Mouse (Mus musculus): Measurements from ENCODE around the gene Lonp2. TPM values are rescaled to one million over a fixed set of nuclear protein-coding genes. Genes with fewer than 3 reads are reported as not detected.

Lonp2 gene
- polyA plus RNA-seq, 1 experiment from 2014 or later = 76.3 TPM

DNA sequence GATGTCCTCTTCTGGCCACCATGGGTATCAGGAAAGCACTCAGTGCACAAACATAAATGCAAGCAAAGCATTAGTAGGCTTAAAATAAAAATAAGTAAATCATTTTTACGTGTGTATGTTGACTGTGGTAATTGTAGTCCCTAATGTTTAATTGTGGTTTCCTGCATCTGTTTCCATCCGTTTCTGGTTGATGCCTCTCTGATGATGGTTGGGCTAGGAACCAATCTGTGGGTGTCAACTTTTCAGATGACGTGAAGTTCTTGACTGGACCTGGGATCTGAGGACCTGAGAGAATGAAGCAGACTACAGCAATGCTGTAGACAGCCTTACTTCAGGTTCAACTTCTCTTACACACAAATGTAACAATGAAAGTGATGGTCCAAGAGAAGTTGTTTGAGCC is 19.2 kb upstream of the Lonp2 start:
- no peak overlapping the region for H3K27ac ChIP-seq (ENCODE audit: low read depth, low read length)
- no peak overlapping the region for H3K4me2 ChIP-seq (ENCODE audit: low read depth)
- WGBS = 85% methylated on average over 3 of the region's 3 CpGs
- no peak overlapping the region for H3K9ac ChIP-seq (ENCODE audit: low read length)
- H3K4me3 ChIP-seq (ENCODE audit: low read depth, low read length) = no peak overlapping the region
- no peak for DNase-seq (ENCODE audit: low spot score)
- H3K9me3 ChIP-seq (ENCODE audit: control insufficient read depth, low read length) = no peaks in the 10 kb centered on the region
- no peaks in the 10 kb centered on the region for H3K27me3 ChIP-seq (ENCODE audit: control insufficient read depth, insufficient read depth, low read length)
- no peaks in the 10 kb centered on the region for H3K4me1 ChIP-seq (ENCODE audit: control insufficient read depth, insufficient read depth, low read length)
- no peaks in the 10 kb centered on the region for H3K36me3 ChIP-seq (ENCODE audit: control insufficient read depth, insufficient read depth, low read length)
- no peak for ATAC-seq (ENCODE audit: insufficient read depth, low FRiP score, low TSS enrichment)

DNA sequence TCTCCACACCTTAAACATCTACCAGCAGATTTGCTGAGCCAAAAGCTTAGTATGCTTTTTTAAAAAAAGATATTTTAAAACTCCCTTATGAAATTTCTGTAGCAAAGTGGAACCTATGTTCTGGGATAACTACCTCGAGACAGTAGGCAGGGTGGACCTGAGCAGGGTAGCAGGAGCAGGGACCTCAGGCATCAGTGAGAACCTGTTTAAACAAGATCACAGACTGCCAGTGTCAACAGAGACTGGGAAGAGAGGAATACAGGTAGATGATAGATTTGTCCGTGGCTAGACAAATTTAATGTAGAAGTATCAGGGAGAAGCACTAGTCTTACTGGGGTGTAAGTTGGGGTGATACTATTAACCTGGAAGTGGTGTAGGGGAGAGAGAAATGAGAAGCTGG is 10.0 kb upstream of the Lonp2 start:
- H3K9ac ChIP-seq (ENCODE audit: low read length) = no peak overlapping the region
- no peaks in the 10 kb centered on the region for H3K9me3 ChIP-seq (ENCODE audit: control insufficient read depth, low read length)
- H3K36me3 ChIP-seq (ENCODE audit: control insufficient read depth, insufficient read depth, low read length) = no peaks in the 10 kb centered on the region
- 70% methylated on average over 2 of the region's 2 CpGs for WGBS
- ATAC-seq (ENCODE audit: insufficient read depth, low FRiP score, low TSS enrichment) = no peak
- no peak for DNase-seq (ENCODE audit: low spot score)
- no peak overlapping the region for H3K27ac ChIP-seq (ENCODE audit: low read depth, low read length)
- no peaks in the 10 kb centered on the region for H3K27me3 ChIP-seq (ENCODE audit: control insufficient read depth, insufficient read depth, low read length)
- H3K4me2 ChIP-seq (ENCODE audit: low read depth) = no peak overlapping the region
- H3K4me1 ChIP-seq (ENCODE audit: control insufficient read depth, insufficient read depth, low read length) = no peaks in the 10 kb centered on the region
- H3K4me3 ChIP-seq (ENCODE audit: low read depth, low read length) = no peak overlapping the region

- H3K27ac ChIP-seq (ENCODE audit: low read depth, low read length) = no peak overlapping the region
- ATAC-seq (ENCODE audit: insufficient read depth, low FRiP score, low TSS enrichment) (no peak), DNase-seq (ENCODE audit: low spot score) (no peak)
- no peaks in the 10 kb centered on the region for H3K9me3 ChIP-seq (ENCODE audit: control insufficient read depth, low read length)
- no peak overlapping the region for H3K9ac ChIP-seq (ENCODE audit: low read length)
- H3K36me3 ChIP-seq (ENCODE audit: control insufficient read depth, insufficient read depth, low read length) = no peaks in the 10 kb centered on the region
- H3K4me3 ChIP-seq (ENCODE audit: low read depth, low read length) = no peak overlapping the region
- H3K4me2 ChIP-seq (ENCODE audit: low read depth) = no peak overlapping the region
- H3K27me3 ChIP-seq (ENCODE audit: control insufficient read depth, insufficient read depth, low read length) = no peaks in the 10 kb centered on the region
- no peaks in the 10 kb centered on the region for H3K4me1 ChIP-seq (ENCODE audit: control insufficient read depth, insufficient read depth, low read length)
- 86% methylated on average over 6 of the region's 6 CpGs for WGBS
Observed at GRCm38 (mm10) chr8:86615095-86615769, 8.6 kb upstream of the Lonp2 start.

GRCm38 (mm10) chr8:86617759-86618387 is 6.0 kb upstream of the Lonp2 start:
- 77% methylated on average over 7 of the region's 7 CpGs for WGBS
- DNase-seq (ENCODE audit: low spot score) (no peak), ATAC-seq (ENCODE audit: insufficient read depth, low FRiP score, low TSS enrichment) (no peak)
- H3K4me3 ChIP-seq (ENCODE audit: low read depth, low read length) = no peak overlapping the region
- H3K27ac ChIP-seq (ENCODE audit: low read depth, low read length) = no peak overlapping the region
- no peaks in the 10 kb centered on the region for H3K36me3 ChIP-seq (ENCODE audit: control insufficient read depth, insufficient read depth, low read length)
- no peaks in the 10 kb centered on the region for H3K4me1 ChIP-seq (ENCODE audit: control insufficient read depth, insufficient read depth, low read length)
- H3K4me2 ChIP-seq (ENCODE audit: low read depth) = no peak overlapping the region
- H3K27me3 ChIP-seq (ENCODE audit: control insufficient read depth, insufficient read depth, low read length) = no peaks in the 10 kb centered on the region
- H3K9me3 ChIP-seq (ENCODE audit: control insufficient read depth, low read length) = no peaks in the 10 kb centered on the region
- H3K9ac ChIP-seq (ENCODE audit: low read length) = no peak overlapping the region

DNA sequence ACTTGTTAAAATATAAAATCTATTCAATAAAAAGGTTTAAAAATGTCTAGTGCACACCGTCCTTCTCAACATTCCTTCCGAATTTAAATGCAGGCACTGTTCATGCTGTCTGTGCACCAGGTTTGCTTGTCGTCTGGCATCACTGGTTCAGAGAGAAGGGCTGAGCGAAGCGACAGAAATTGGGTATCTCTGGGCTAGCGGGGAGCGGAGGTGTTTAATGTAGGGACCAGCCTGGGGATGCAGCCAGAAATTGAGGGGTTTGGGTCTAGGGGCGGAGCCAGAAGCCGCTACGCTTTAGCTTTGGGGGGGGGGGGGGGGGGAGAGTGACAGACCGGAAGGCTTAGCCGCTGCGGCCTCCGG is 312 bp upstream of the Lonp2 start:
- no peak for DNase-seq (ENCODE audit: low spot score)
- Histone ChIP-seq H3K4me1 (ENCODE audit: control insufficient read depth, insufficient read depth, low read length) (peaks cover 6% of the 10 kb centered on the region), H3K4me2 (ENCODE audit: low read depth) (peak overlapping the region; percentile 71), H3K9ac (ENCODE audit: low read length) (peak overlapping the region; percentile 32), H3K4me3 (ENCODE audit: low read depth, low read length) (peak overlapping the region; percentile 72), H3K36me3 (ENCODE audit: control insufficient read depth, insufficient read depth, low read length) (no peaks in the 10 kb centered on the region), H3K27ac (ENCODE audit: low read depth, low read length) (peak overlapping the region; percentile 2; the same call in 1 of the 2 replicates), H3K9me3 (ENCODE audit: control insufficient read depth, low read length) (no peaks in the 10 kb centered on the region), H3K27me3 (ENCODE audit: control insufficient read depth, insufficient read depth, low read length) (no peaks in the 10 kb centered on the region)
- ATAC-seq (ENCODE audit: insufficient read depth, low FRiP score, low TSS enrichment) = no peak
- 3% methylated on average over 10 of the region's 14 CpGs for WGBS

DNA sequence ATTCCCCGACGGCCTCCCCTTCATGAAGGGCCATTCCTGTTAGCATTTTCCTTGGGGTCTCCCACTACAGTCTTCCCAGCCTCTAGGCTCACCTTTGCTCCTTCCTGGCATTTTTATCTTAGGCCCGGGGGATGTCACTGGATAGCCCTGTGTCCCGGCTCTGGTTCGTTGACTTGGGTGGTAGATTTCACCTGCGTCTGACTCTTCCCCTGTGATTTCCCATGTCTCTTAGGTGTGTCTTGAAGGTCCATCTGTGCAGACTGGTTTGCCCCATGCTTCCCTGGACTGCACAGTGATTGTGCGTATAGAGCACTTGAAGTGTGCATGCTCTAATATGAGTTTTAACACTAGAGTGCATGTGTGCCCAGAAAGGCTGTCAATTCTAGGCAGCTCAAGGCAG is 1.1 kb downstream of the Lonp2 start:
- no peaks in the 10 kb centered on the region for H3K9me3 ChIP-seq (ENCODE audit: control insufficient read depth, low read length)
- H3K36me3 ChIP-seq (ENCODE audit: control insufficient read depth, insufficient read depth, low read length) = no peaks in the 10 kb centered on the region
- WGBS = 63% methylated on average over 7 of the region's 7 CpGs
- DNase-seq (ENCODE audit: low spot score) (no peak), ATAC-seq (ENCODE audit: insufficient read depth, low FRiP score, low TSS enrichment) (no peak)
- H3K4me2 ChIP-seq (ENCODE audit: low read depth) = peak overlapping the region; percentile 71
- no peak overlapping the region; the same call in 1 of the 2 replicates for H3K9ac ChIP-seq (ENCODE audit: low read length)
- no peak overlapping the region for H3K27ac ChIP-seq (ENCODE audit: low read depth, low read length)
- no peaks in the 10 kb centered on the region for H3K27me3 ChIP-seq (ENCODE audit: control insufficient read depth, insufficient read depth, low read length)
- peaks cover 6% of the 10 kb centered on the region for H3K4me1 ChIP-seq (ENCODE audit: control insufficient read depth, insufficient read depth, low read length)
- H3K4me3 ChIP-seq (ENCODE audit: low read depth, low read length) = peak overlapping the region; percentile 72

DNA sequence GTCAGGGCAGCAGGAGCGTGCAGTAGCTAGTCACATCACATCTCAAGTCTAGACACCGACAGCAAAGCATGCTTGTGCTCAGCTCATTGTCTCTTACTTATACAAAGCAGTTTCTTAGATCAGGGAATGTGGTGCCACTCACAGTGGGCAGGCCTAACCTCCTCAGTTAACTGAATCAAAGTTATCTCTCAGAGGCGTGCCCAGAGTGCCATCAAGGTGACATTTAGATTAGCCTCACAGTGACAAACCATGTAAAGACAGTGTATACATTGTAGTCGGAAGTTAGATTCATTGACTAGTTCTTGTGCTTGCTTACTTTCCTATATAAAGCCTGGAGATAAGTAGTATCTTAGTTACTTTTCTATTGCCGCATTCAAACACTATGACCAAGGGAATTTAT is 6.4 kb downstream of the Lonp2 start:
- H3K4me2 ChIP-seq (ENCODE audit: low read depth) = no peak overlapping the region
- no peak overlapping the region for H3K4me3 ChIP-seq (ENCODE audit: low read depth, low read length)
- no peak overlapping the region for H3K9ac ChIP-seq (ENCODE audit: low read length)
- peaks cover 3% of the 10 kb centered on the region; the same call in 1 of the 2 replicates for H3K36me3 ChIP-seq (ENCODE audit: control insufficient read depth, insufficient read depth, low read length)
- DNase-seq (ENCODE audit: low spot score) = no peak
- ATAC-seq (ENCODE audit: insufficient read depth, low FRiP score, low TSS enrichment) = no peak
- H3K9me3 ChIP-seq (ENCODE audit: control insufficient read depth, low read length) = no peaks in the 10 kb centered on the region
- 91% methylated on average over 5 of the region's 5 CpGs for whole genome bisulfite sequencing
- no peak overlapping the region for H3K27ac ChIP-seq (ENCODE audit: low read depth, low read length)
- H3K27me3 ChIP-seq (ENCODE audit: control insufficient read depth, insufficient read depth, low read length) = no peaks in the 10 kb centered on the region
- H3K4me1 ChIP-seq (ENCODE audit: control insufficient read depth, insufficient read depth, low read length) = no peaks in the 10 kb centered on the region; the same call in 1 of the 2 replicates

DNA sequence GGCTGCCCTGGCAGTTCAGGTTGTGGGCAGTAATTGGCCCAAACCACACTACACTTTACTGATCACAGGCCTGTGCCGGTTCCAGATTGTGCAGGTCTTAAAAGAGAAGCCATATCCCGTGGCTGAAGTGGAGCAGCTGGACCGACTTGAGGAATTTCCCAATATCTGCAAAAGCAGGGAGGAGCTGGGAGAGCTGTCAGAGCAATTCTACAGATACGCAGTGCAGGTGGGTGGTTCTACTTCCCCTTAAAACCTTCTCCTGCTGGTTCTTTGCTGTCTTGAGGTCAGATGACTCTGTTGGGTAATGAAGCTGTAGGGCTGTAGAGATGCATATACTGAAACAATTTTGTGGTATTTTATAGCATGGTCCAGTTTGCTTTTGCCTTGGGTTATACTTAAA is 7.6 kb downstream of the Lonp2 start:
- H3K4me3 ChIP-seq (ENCODE audit: low read depth, low read length) = no peak overlapping the region
- H3K27ac ChIP-seq (ENCODE audit: low read depth, low read length) = no peak overlapping the region
- 87% methylated on average over 4 of the region's 4 CpGs for WGBS
- H3K4me1 ChIP-seq (ENCODE audit: control insufficient read depth, insufficient read depth, low read length) = no peaks in the 10 kb centered on the region
- no peaks in the 10 kb centered on the region for H3K27me3 ChIP-seq (ENCODE audit: control insufficient read depth, insufficient read depth, low read length)
- no peaks in the 10 kb centered on the region for H3K9me3 ChIP-seq (ENCODE audit: control insufficient read depth, low read length)
- peaks cover 3% of the 10 kb centered on the region; the same call in 1 of the 2 replicates for H3K36me3 ChIP-seq (ENCODE audit: control insufficient read depth, insufficient read depth, low read length)
- H3K4me2 ChIP-seq (ENCODE audit: low read depth) = no peak overlapping the region
- DNase-seq (ENCODE audit: low spot score) (no peak), ATAC-seq (ENCODE audit: insufficient read depth, low FRiP score, low TSS enrichment) (no peak)
- H3K9ac ChIP-seq (ENCODE audit: low read length) = no peak overlapping the region

DNA sequence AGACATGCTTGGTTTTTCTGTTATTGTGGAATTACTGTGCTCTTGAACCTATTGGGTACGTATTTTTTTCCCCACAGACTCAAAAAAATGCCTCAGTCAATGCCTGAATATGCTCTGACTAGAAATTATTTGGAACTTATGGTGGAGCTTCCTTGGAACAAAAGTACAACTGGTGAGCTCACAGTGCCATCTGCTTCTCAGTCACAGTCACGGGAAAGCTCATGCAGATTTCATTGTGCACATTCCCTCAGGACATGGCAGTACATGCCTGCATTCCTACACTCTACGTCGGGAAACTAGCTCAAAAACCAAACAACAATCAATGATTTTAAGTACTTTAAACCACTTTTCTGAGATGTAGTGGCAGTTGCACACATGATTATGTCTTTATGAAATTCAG is 14.0 kb downstream of the Lonp2 start:
- 88% methylated on average over 4 of the region's 4 CpGs for WGBS

More for the DNA sequence above, 14.0 kb downstream of the Lonp2 start:
- no peak for ATAC-seq (ENCODE audit: insufficient read depth, low FRiP score, low TSS enrichment)
- Histone ChIP-seq H3K4me2 (ENCODE audit: low read depth) (no peak overlapping the region), H3K4me3 (ENCODE audit: low read depth, low read length) (no peak overlapping the region), H3K9me3 (ENCODE audit: control insufficient read depth, low read length) (no peaks in the 10 kb centered on the region), H3K9ac (ENCODE audit: low read length) (no peak overlapping the region), H3K36me3 (ENCODE audit: control insufficient read depth, insufficient read depth, low read length) (peaks cover 3% of the 10 kb centered on the region), H3K4me1 (ENCODE audit: control insufficient read depth, insufficient read depth, low read length) (no peaks in the 10 kb centered on the region), H3K27me3 (ENCODE audit: control insufficient read depth, insufficient read depth, low read length) (no peaks in the 10 kb centered on the region), H3K27ac (ENCODE audit: low read depth, low read length) (no peak overlapping the region)
- no peak for DNase-seq (ENCODE audit: low spot score)

Data from neural tube, embryonic 11.5 days (tissue).